Mouse (Mus musculus) embryonic facial prominence, embryonic 14.5 days (tissue): ENCODE results near the gene Olfr1249. TPM values are rescaled to one million over a fixed set of nuclear protein-coding genes. Genes with fewer than 3 reads are reported as not detected.
"Not testable (repeated sequence)": the region's sequence is repeated elsewhere in the genome, so short reads cannot be mapped to it uniquely, and the experiment has no call there.

Experiments
- ATAC-seq: fragments of 200-750 bp; cut with Nextera tagmentation; 2 replicates; pipeline ENCODE4 v1.8.0; 2017; ENCODE audit warnings: low read depth, moderate number of reproducible peaks, moderate TSS enrichment
- DNase-seq: peaks from one replicate; pipeline ENCODE4 v3.0.0-alpha.2; 2015; ENCODE audit warnings: low spot score
- H3K27ac ChIP-seq: fragments of 300-500 bp; sonication (generic); replicated peaks from 2 replicates; pipeline ENCODE4 v1.5.1; 2014; ENCODE audit warnings: low read depth, mild to moderate bottlenecking, low read length, moderate library complexity
- H3K27me3 ChIP-seq: fragments of 300-500 bp; sonication (generic); replicated peaks from 2 replicates; pipeline ENCODE4 v1.6.1; 2014; ENCODE audit warnings: low read length; ENCODE audit not compliant: control insufficient read depth, insufficient read depth
- H3K36me3 ChIP-seq: fragments of 300-500 bp; sonication (generic); 2 replicates; pipeline ENCODE4 v1.6.1; 2014; ENCODE audit warnings: low read length, mixed read lengths; ENCODE audit not compliant: control insufficient read depth, insufficient read depth
- H3K4me1 ChIP-seq: fragments of 300-500 bp; sonication (generic); 2 replicates; pipeline ENCODE4 v1.6.1; 2014; ENCODE audit warnings: antibody characterized with exemption, low read length; ENCODE audit not compliant: control insufficient read depth, insufficient read depth
- H3K4me2 ChIP-seq: fragments of 300-500 bp; sonication (generic); 2 replicates; pipeline ENCODE4 v1.6.1; 2014; ENCODE audit warnings: low read depth, mild to moderate bottlenecking, low read length, moderate library complexity, mixed read lengths
- H3K4me3 ChIP-seq: fragments of 300-500 bp; sonication (generic); 2 replicates; pipeline ENCODE4 v1.5.1; 2014; ENCODE audit warnings: low read depth, mild to moderate bottlenecking, low read length
- H3K9ac ChIP-seq: fragments of 300-500 bp; sonication (generic); 2 replicates; pipeline ENCODE4 v1.6.1; 2014; ENCODE audit warnings: low read depth, mild to moderate bottlenecking, low read length, moderate library complexity, mixed read lengths
- H3K9me3 ChIP-seq: fragments of 300-500 bp; sonication (generic); 2 replicates; pipeline ENCODE4 v1.6.1; 2016; ENCODE audit warnings: low read length; ENCODE audit not compliant: control insufficient read depth
- WGBS: fragments of 180-500 bp; shearing (Covaris S2); extraction: QIAGEN DNeasy Blood & Tissue Kit; methylation state at CpG from one replicate; pipeline ENCODE4 v1.1.7; 2014; 5-methylcytosine and 5-hydroxymethylcytosine counted together
- polyA plus RNA-seq: library from polyadenylated mRNA; unstranded; fragments of >200 nt; fragmentation: Nextera tagmentation; extraction: Ambion mirVana; gene quantifications from 2 replicates; pipeline ENCODE4 v1.2.1, GENCODE M21; 2014

The Olfr1249 gene
- polyA plus RNA-seq: not detected in 2 replicates

GRCm38 (mm10) chr2:89634883-89635282 is at the start of gene Olfr1249:
Gene Olfr1249 (minus strand): TSS chr2:89634983.
- H3K36me3 ChIP-seq: no peaks in the 10 kb centered on the region
- no peak within 1 kb of the TSS for H3K9ac ChIP-seq
- 87% methylated on average over 2 of the region's 2 CpGs for WGBS
- no peaks in the 10 kb centered on the region for H3K4me1 ChIP-seq
- no peak within 1 kb of the TSS for H3K4me3 ChIP-seq
- H3K27ac ChIP-seq: no peak within 1 kb of the TSS
- no peak for DNase-seq
- no peak for ATAC-seq
- H3K27me3 ChIP-seq: no peaks in the 10 kb centered on the region
- no peaks in the 10 kb centered on the region for H3K9me3 ChIP-seq
- no peak within 1 kb of the TSS for H3K4me2 ChIP-seq

- Histone ChIP-seq H3K4me3 (no peak within 1 kb of the TSS), H3K36me3 (no peaks in the 10 kb centered on the region), H3K4me2 (no peak within 1 kb of the TSS), H3K4me1 (no peaks in the 10 kb centered on the region), H3K9ac (no peak within 1 kb of the TSS), H3K27me3 (no peaks in the 10 kb centered on the region), H3K9me3 (no peaks in the 10 kb centered on the region), H3K27ac (no peak within 1 kb of the TSS)
- DNase-seq: no peak
- no peak for ATAC-seq
Measured at GRCm38 (mm10) chr2:89671836-89672235, 37.1 kb upstream of the Olfr1249 start, which contains the start of gene Olfr1251. Gene Olfr1251 (minus strand): TSS chr2:89671936.

- Histone ChIP-seq H3K27me3 (no peaks in the 10 kb centered on the region), H3K36me3 (no peaks in the 10 kb centered on the region), H3K4me3 (no peak within 1 kb of the TSS), H3K4me2 (no peak within 1 kb of the TSS), H3K9me3 (no peaks in the 10 kb centered on the region), H3K9ac (no peak within 1 kb of the TSS), H3K27ac (no peak within 1 kb of the TSS), H3K4me1 (no peaks in the 10 kb centered on the region)
- DNase-seq: no peak
- ATAC-seq: no peak
Measured at GRCm38 (mm10) chr2:89661367-89661766, 26.6 kb upstream of the Olfr1249 start, which contains the start of gene Olfr1250. Gene Olfr1250 (minus strand): TSS chr2:89661467.

- not testable (repeated sequence) for H3K36me3 ChIP-seq
Measured at GRCm38 (mm10) chr2:89618145-89618544, 16.6 kb downstream of the Olfr1249 start, which contains the start of gene Olfr1248. Gene Olfr1248 (minus strand): TSS chr2:89618245.

GRCm38 (mm10) chr2:89614030-89614429 is 20.8 kb downstream of the Olfr1249 start, which contains the start of gene Olfr1247:
Gene Olfr1247 (minus strand): TSS chr2:89614130.
- H3K27ac ChIP-seq: no peak within 1 kb of the TSS
- H3K9me3 ChIP-seq: no peaks in the 10 kb centered on the region
- no peak for ATAC-seq
- no peak within 1 kb of the TSS for H3K4me2 ChIP-seq
- DNase-seq: no peak
- no peak within 1 kb of the TSS for H3K9ac ChIP-seq
- H3K4me3 ChIP-seq: no peak within 1 kb of the TSS
- no peaks in the 10 kb centered on the region for H3K27me3 ChIP-seq
- H3K4me1 ChIP-seq: no peaks in the 10 kb centered on the region
- 82% methylated on average over 2 of the region's 2 CpGs for WGBS
- no peaks in the 10 kb centered on the region for H3K36me3 ChIP-seq

More at GRCm38 (mm10) chr2:89618145-89618544, 16.6 kb downstream of the Olfr1249 start, which contains the start of gene Olfr1248:
- 90% methylated on average over 1 of the region's 1 CpGs for WGBS
- not testable (repeated sequence) for H3K9me3 ChIP-seq, H3K27ac ChIP-seq, H3K9ac ChIP-seq, H3K4me1 ChIP-seq, H3K4me2 ChIP-seq, DNase-seq, H3K27me3 ChIP-seq, ATAC-seq, H3K4me3 ChIP-seq

GRCm38 (mm10) chr2:89593057-89593456 is 41.7 kb downstream of the Olfr1249 start, which contains the start of gene Olfr1246:
Gene Olfr1246 (minus strand): TSS chr2:89593157.
- H3K36me3 ChIP-seq: no peaks in the 10 kb centered on the region
- H3K4me2 ChIP-seq: no peak within 1 kb of the TSS
- no peak within 1 kb of the TSS for H3K9ac ChIP-seq
- no peaks in the 10 kb centered on the region for H3K4me1 ChIP-seq
- no peak for ATAC-seq
- H3K9me3 ChIP-seq: no peaks in the 10 kb centered on the region
- H3K27ac ChIP-seq: no peak within 1 kb of the TSS
- no peak for DNase-seq
- H3K27me3 ChIP-seq: no peaks in the 10 kb centered on the region
- H3K4me3 ChIP-seq: no peak within 1 kb of the TSS
- WGBS: 81% methylated on average over 2 of the region's 2 CpGs

Other genes with a start within 250 kb of the Olfr1249 start
- gene Olfr1238, start 225.3 kb downstream of the Olfr1249 start, polyA plus RNA-seq: not detected in 2 replicates
- not detected in 2 replicates for gene Olfr1239, start 214.6 kb downstream of the Olfr1249 start, polyA plus RNA-seq
- not detected in 2 replicates for gene Olfr1240, start 192.0 kb downstream of the Olfr1249 start, polyA plus RNA-seq
- not detected in 2 replicates for gene Olfr1241, start 147.9 kb downstream of the Olfr1249 start, polyA plus RNA-seq
- gene Olfr1242, start 136.6 kb downstream of the Olfr1249 start, polyA plus RNA-seq: not detected in 2 replicates
- not detected in 2 replicates for gene Olfr1243, start 103.5 kb downstream of the Olfr1249 start, polyA plus RNA-seq
- gene Olfr1245, start 56.5 kb downstream of the Olfr1249 start, polyA plus RNA-seq: not detected in 2 replicates
- not detected in 2 replicates for gene Olfr1246, start 41.8 kb downstream of the Olfr1249 start, polyA plus RNA-seq
- gene Olfr1247, start 20.9 kb downstream of the Olfr1249 start, polyA plus RNA-seq: not detected in 2 replicates
- not detected in 2 replicates for gene Olfr1248, start 16.7 kb downstream of the Olfr1249 start, polyA plus RNA-seq
- gene Olfr1250, start 26.5 kb upstream of the Olfr1249 start, polyA plus RNA-seq: 0.04 TPM in 1 of 2 replicates, not detected in the other
- gene Olfr1251, start 37.0 kb upstream of the Olfr1249 start, polyA plus RNA-seq: not detected in 2 replicates
- gene Olfr1252, start 90.0 kb upstream of the Olfr1249 start, polyA plus RNA-seq: not detected in 2 replicates
- 0.06 and 0.21 TPM in 2 replicates for gene Olfr1253, start 122.1 kb upstream of the Olfr1249 start, polyA plus RNA-seq
- gene Olfr1254, start 158.6 kb upstream of the Olfr1249 start, polyA plus RNA-seq: not detected in 2 replicates
- not detected in 2 replicates for gene Olfr1255, start 177.1 kb upstream of the Olfr1249 start, polyA plus RNA-seq
- not detected in 2 replicates for gene Olfr1256, start 206.6 kb upstream of the Olfr1249 start, polyA plus RNA-seq
- not detected in 2 replicates for gene Olfr48, start 213.2 kb upstream of the Olfr1249 start, polyA plus RNA-seq
- not detected in 2 replicates for gene Olfr1257, start 243.5 kb upstream of the Olfr1249 start, polyA plus RNA-seq